Mouse (Mus musculus) left cerebral cortex, adult 11 months (tissue): ENCODE data around the gene Cnga3.

Source experiments
- DNase-seq: peaks from one replicate; pipeline ENCODE4 v3.0.0; 2022; ENCODE audit warnings: low spot score

Gene Cnga3

DNA sequence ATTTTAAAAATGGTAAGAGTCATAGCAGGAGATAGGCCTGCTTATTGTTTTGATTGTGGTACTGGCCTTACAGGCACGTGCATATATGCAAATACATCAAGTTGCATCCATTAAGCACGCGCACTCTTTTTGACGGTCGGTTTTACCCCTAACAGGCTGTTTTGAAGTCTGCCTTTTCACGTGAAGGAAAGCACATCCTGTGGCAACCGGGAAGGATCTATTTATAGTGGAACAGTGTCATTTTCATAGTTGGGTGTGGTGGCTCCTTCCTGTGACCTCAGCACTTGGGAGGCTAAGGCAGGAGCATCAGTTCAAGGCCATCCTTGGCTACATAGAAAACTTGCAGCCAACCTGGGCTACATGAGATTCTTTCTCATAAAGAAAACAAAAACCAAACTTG, 72.3 kb downstream of the Cnga3 start:
- DNase-seq, result no peak

- DNase-seq, result no peak
Measured at GRCm38 (mm10) chr1:37287748-37288147, 73.5 kb downstream of the Cnga3 start.

GRCm38 (mm10) chr1:37288181-37288935, 74.1 kb downstream of the Cnga3 start:
- DNase-seq, result peak; percentile 37

GRCm38 (mm10) chr1:37288941-37289340, 74.7 kb downstream of the Cnga3 start:
- DNase-seq, result no peak

DNA sequence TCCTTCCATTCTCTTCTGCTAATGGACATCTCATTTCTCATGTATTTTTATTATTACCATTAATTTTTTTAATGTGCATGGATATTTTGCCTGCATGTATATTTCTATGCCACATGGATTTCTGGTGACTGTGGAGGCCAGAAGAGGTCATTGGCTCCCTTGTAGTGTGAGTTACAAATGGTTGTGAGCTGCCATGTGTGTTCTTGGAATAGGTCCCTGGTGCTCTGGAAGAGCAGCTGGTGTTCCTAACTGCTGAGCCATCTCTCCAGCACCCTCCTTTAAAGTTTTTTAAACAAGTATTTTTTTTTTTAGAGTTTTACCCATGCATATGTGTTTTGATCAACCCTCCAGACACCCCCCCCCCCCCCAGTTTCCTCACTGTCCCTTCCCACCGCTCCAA, 82.2 kb downstream of the Cnga3 start:
- DNase-seq, result no peak

DNA sequence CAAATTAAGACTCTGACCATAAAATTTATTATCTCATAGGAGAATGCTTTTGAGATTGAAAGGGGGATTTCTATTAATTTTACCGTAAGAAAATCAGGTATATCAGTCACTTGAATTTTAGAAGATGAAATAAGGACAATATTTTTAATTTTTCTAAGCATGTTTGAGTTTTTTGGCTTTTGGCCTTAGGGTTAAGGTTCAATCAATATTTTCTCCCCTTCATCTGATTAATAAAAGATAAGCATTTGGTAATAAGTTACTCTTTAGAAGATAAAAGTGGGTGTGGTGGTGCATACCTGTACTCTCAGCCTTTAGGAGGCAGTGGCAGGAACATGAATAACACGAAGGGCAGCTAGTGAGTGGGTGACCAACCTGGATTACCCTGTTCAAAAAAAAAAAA, 84.7 kb downstream of the Cnga3 start:
- no peak for DNase-seq

DNA sequence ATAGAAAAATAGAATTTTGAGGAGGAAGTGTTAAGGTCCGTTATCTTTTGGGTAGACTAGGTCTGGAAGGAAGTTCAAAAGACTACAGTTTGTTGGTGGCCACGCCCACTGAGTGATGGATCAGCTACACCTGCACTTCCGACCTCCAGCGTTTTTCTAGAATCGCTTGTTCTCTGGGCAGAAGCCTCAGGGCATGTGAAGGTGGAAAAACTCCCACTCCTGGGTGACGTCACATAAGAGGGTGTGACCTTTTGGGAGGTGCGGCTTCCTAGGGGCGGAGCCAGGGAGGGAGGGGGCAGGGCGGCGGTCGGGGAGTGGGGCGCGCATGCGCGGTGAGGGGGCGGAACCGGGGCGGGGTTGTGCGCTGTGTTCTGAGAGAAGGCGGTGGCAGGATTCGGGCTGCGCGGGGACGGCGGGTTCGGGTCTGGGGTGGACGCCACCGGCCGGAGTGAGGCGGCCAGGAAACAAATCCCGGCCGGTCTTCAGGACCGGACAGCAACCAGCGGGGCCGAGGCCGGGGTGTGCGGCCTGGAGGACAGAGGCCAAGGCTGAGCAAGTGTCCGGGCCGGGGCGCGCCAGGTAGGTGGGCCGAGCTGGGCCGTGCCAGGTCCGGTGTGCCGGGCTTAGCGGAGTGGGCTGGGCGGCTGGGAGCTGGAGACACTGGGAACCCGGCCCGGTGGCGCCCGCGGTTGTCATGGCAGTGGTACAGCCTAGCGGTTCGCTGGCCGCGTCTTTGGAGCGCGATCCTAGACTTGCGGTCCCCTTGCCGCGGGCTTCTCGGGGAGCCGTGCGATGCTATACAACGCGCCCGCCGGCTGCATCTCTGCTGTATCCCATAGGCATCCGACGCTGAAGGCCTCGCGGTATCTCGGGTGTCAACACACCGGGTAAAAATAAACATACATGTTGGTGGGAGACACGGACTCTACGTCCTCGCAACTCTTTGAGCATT, 85.6 kb downstream of the Cnga3 start, which contains the start of gene Inpp4a:
Gene Inpp4a (plus strand): TSS at position 326 of the 952 bp plus-strand sequence.
- peak; percentile 80 for DNase-seq

DNA sequence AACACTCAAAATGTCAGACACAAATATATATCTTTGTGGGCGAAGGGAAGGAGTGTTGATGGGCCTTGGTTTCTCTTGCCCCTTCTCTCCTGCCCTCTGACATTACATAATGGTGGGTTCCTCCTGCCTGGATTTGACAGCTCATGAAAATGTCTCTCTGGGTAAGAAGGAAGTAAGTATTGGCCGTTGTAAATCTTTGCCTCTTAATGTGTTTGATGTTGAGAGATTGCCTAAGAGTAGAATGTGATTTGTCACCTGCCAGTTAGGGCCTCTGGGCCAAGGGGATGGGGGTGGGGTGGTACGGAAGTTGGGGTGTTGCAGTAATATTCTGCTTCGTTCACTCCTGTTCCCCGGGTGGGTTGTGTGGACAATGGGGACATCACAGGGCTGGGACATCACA, 86.4 kb downstream of the Cnga3 start:
- no peak for DNase-seq

GRCm38 (mm10) chr1:37302801-37303200, 88.6 kb downstream of the Cnga3 start:
- no peak for DNase-seq

DNA sequence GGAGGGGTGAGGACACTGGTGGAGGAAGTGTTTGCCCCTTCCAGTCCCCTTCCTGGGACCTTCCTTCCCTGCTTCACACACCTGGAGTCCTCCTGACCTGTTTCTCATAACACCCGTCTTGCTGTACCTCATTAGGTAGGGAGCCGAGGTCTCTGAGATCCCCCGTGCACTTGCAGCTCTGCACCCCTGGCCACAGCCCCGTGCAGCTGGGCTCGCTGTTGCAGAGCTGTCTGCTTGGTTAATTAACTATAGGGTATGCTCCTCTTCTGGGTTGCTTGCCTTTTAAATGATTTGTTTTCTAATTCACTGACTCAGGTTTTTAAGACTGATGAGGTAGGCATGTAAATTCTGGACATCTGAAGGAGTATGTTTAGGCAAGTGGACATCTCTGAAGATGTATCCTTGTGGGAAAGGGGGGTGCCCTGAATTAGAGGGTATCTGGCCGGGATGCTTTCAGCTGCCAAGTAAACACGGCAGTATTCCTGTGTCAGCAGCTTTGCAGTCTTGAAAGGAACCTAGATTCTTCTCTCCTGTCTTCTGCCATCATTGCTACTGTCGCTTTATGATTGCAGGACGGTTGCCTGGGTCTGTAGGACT, 91.6 kb downstream of the Cnga3 start:
- no peak for DNase-seq

GRCm38 (mm10) chr1:37307586-37307985, 93.4 kb downstream of the Cnga3 start:
- no peak for DNase-seq

- DNase-seq, result no peak
Measured at GRCm38 (mm10) chr1:37308021-37308742, 93.9 kb downstream of the Cnga3 start.

- DNase-seq, result no peak
Measured at GRCm38 (mm10) chr1:37308743-37309100, 94.5 kb downstream of the Cnga3 start.

DNA sequence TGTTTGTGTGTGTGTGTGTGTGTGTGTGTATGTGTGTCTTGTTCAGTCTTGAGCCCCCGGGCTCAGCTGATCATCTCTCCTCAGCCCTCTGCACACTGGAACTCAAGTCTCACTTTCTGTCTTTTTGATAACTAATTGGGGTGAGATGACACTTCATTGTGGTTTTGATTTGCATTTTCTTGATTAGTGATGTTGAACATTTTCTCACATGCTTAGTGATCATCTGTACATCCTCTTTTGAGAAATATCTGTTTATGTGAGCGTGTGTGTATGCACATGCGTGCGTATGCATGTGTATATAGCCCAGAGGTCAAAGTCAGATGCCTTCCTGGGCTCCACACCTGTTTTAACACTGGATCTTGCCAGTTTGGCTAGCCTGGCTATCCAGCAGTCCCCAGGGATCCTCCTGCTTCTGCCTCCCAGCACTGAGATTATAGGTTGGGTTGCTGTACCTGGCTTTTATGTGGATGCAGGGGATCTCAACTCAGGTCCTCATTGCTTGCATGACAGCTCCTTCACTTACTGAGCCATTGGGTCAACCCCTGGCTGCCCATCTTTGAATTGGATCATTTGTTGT, 95.8 kb downstream of the Cnga3 start:
- no peak for DNase-seq
